Mouse (Mus musculus): ENCODE measurements at regions not wholly inside any gene's neighbourhood (a gene's known extent, or its start where the extent isn't known, plus 50 kb on each side); places are given as distances from the start of the nearest gene placed in this dataset.

DNA sequence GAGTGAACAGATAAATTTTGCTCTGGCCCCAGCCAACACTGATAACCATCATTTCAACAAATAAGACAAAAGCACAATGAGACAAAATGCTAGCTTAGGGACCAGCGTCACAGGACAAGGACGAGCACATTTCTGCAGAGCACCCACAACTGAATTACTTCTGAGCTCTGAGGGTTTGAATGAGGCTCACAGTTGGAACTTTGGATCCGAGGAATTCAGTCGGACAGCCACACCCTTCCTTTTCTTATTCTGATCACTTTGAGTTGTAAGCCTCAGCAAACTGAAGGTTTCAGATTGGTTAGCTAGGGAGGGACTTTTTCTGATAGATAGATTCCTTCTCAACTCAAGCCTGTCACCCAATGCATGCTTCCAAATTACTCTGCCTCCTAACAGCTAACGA lies 180.0 kb upstream of the Sfrp2 start:
- no peak for TF ChIP-seq CTCF (IDR thresholded peaks at IDR 0.05; ENCODE audit: control insufficient read depth, insufficient read depth, low read length)
- no peak for TF ChIP-seq POLR2A (IDR thresholded peaks at IDR 0.05; ENCODE audit: borderline replicate concordance, control insufficient read depth, low read depth, low read length)
